Comparison of ENCODE assay signal across 29 mouse cellular contexts in genomic region chr12:99612181-99612871, GRCm38 (mm10). TPM values are rescaled to one million over a fixed set of nuclear protein-coding genes. Genes with fewer than 3 reads are reported as not detected.
DNase-seq lines count a peak whose midpoint lies in the region; ATAC-seq and TF ChIP-seq lines count a peak whose summit lies in the region.
"Had no signal": no experiment of that assay in that cellular context is flagged by ENCODE, and none has a peak within 500 bp of the region (broad histone marks: within the 10 kb centered on the region; RNA-seq: fewer than 3 reads in every experiment).

No protein-coding gene starts in this region.

- no peak overlapping the region for H3K27ac ChIP-seq in forebrain, embryonic 11.5 days (ENCODE audit: low read depth, low read length)
- no peak overlapping the region for H3K27ac ChIP-seq in forebrain, postnatal 0 days (ENCODE audit: low read depth, low read length)
- no peak overlapping the region for H3K27ac ChIP-seq in heart, postnatal 0 days (ENCODE audit: low read depth)
- no peak overlapping the region for H3K27ac ChIP-seq in heart, embryonic 12.5 days (ENCODE audit: poor library complexity, severe bottlenecking)
- H3K27ac ChIP-seq: embryonic facial prominence, embryonic 15.5 days; forebrain, embryonic 12.5 days; forebrain, embryonic 15.5 days; gastrocnemius, adult 2 months; heart, adult 2 months; heart, embryonic 13.5 days; hindbrain, embryonic 10.5 days; hindbrain, embryonic 13.5 days; intestine, embryonic 15.5 days had no signal

- H3K4me1 ChIP-seq in forebrain, embryonic 11.5 days (replicated peaks; ENCODE audit: control insufficient read depth, insufficient read depth, low read length): no peaks in the 10 kb centered on the region
- H3K4me1 ChIP-seq in forebrain, postnatal 0 days (ENCODE audit: insufficient read depth): no peaks in the 10 kb centered on the region
- H3K4me1 ChIP-seq in heart, postnatal 0 days (ENCODE audit: control insufficient read depth, insufficient read depth): peaks cover 14% of the 10 kb centered on the region
- H3K4me1 ChIP-seq in heart, embryonic 12.5 days (replicated peaks): peaks cover 20% of the 10 kb centered on the region
- H3K4me1 ChIP-seq: embryonic facial prominence, embryonic 15.5 days; forebrain, embryonic 12.5 days; forebrain, embryonic 15.5 days; intestine, embryonic 15.5 days had no signal

- no peak overlapping the region for H3K4me2 ChIP-seq in forebrain, embryonic 11.5 days (ENCODE audit: low read depth, low read length, severe bottlenecking)
- no peak overlapping the region for H3K4me2 ChIP-seq in forebrain, postnatal 0 days (ENCODE audit: low read depth)
- no peak overlapping the region for H3K4me2 ChIP-seq in heart, postnatal 0 days (ENCODE audit: low read depth, low read length)
- no peak overlapping the region for H3K4me2 ChIP-seq in heart, embryonic 12.5 days
- H3K4me2 ChIP-seq: embryonic facial prominence, embryonic 15.5 days; forebrain, embryonic 12.5 days; forebrain, embryonic 15.5 days; heart, embryonic 13.5 days; hindbrain, embryonic 13.5 days; intestine, embryonic 15.5 days had no signal

- ATAC-seq in forebrain, embryonic 11.5 days (replicated peaks; ENCODE audit: low FRiP score): no peak
- ATAC-seq in forebrain, postnatal 0 days: no peak
- peak; percentile 22; the same call in 1 of the 2 replicates for ATAC-seq in heart, postnatal 0 days (ENCODE audit: insufficient read depth, low read depth)
- ATAC-seq in heart, embryonic 12.5 days (ENCODE audit: insufficient number of reproducible peaks, low FRiP score): no peak
- ATAC-seq: activated CD4-positive, CD25-positive, alpha-beta regulatory T cell, adult 4 months; forebrain, embryonic 15.5 days; hindbrain, embryonic 16.5 days; intestine, embryonic 15.5 days had no signal

- TF ChIP-seq EP300 in heart, postnatal 0 days (IDR thresholded peaks at IDR 0.05; ENCODE audit: low read depth): no peak

- H3K27me3 ChIP-seq in forebrain, embryonic 11.5 days (ENCODE audit: control insufficient read depth, insufficient read depth, low read length): no peaks in the 10 kb centered on the region
- no peaks in the 10 kb centered on the region for H3K27me3 ChIP-seq in forebrain, postnatal 0 days (ENCODE audit: insufficient read depth, low read length)
- no peaks in the 10 kb centered on the region for H3K27me3 ChIP-seq in heart, postnatal 0 days (ENCODE audit: control insufficient read depth, insufficient read depth, low read length)
- no peaks in the 10 kb centered on the region for H3K27me3 ChIP-seq in heart, embryonic 12.5 days (replicated peaks)
- H3K27me3 ChIP-seq: embryonic facial prominence, embryonic 15.5 days; forebrain, embryonic 15.5 days; heart, embryonic 13.5 days; hindbrain, embryonic 13.5 days; intestine, embryonic 15.5 days had no signal

- no peaks in the 10 kb centered on the region for H3K36me3 ChIP-seq in forebrain, embryonic 11.5 days (ENCODE audit: control insufficient read depth, insufficient read depth, low read length)
- H3K36me3 ChIP-seq in forebrain, postnatal 0 days (ENCODE audit: insufficient read depth): no peaks in the 10 kb centered on the region
- H3K36me3 ChIP-seq in heart, postnatal 0 days (replicated peaks; ENCODE audit: control insufficient read depth, insufficient read depth, low read length): no peaks in the 10 kb centered on the region
- H3K36me3 ChIP-seq in heart, embryonic 12.5 days: no peaks in the 10 kb centered on the region
- H3K36me3 ChIP-seq: embryonic facial prominence, embryonic 15.5 days; forebrain, embryonic 12.5 days; forebrain, embryonic 15.5 days; heart, embryonic 13.5 days; hindbrain, embryonic 10.5 days; hindbrain, embryonic 13.5 days; intestine, embryonic 15.5 days had no signal

- no peak overlapping the region for H3K4me3 ChIP-seq in forebrain, embryonic 11.5 days (ENCODE audit: low read depth, low read length)
- H3K4me3 ChIP-seq in forebrain, postnatal 0 days (ENCODE audit: low read depth, low read length): no peak overlapping the region
- no peak overlapping the region for H3K4me3 ChIP-seq in heart, postnatal 0 days (ENCODE audit: low read depth, low read length)
- H3K4me3 ChIP-seq in heart, embryonic 12.5 days: no peak overlapping the region
- H3K4me3 ChIP-seq: embryonic facial prominence, embryonic 15.5 days; forebrain, embryonic 12.5 days; forebrain, embryonic 15.5 days; gastrocnemius, adult 2 months; heart, adult 2 months; heart, embryonic 13.5 days; hindbrain, embryonic 10.5 days; hindbrain, embryonic 13.5 days; intestine, embryonic 15.5 days had no signal

- H3K9ac ChIP-seq in forebrain, embryonic 11.5 days (ENCODE audit: low read length): no peak overlapping the region
- no peak overlapping the region for H3K9ac ChIP-seq in forebrain, postnatal 0 days
- H3K9ac ChIP-seq in heart, postnatal 0 days (replicated peaks; ENCODE audit: low read depth, low read length): no peak overlapping the region
- H3K9ac ChIP-seq in heart, embryonic 12.5 days: no peak overlapping the region
- H3K9ac ChIP-seq: embryonic facial prominence, embryonic 15.5 days; forebrain, embryonic 12.5 days; forebrain, embryonic 15.5 days; heart, embryonic 13.5 days; hindbrain, embryonic 13.5 days; intestine, embryonic 15.5 days had no signal

- no peak for TF ChIP-seq CTCF in forebrain, postnatal 0 days (IDR thresholded peaks at IDR 0.05; ENCODE audit: low read depth)
- no peak for TF ChIP-seq CTCF in heart, postnatal 0 days (IDR thresholded peaks at IDR 0.05; ENCODE audit: low read depth)

- no peaks in the 10 kb centered on the region for H3K9me3 ChIP-seq in forebrain, embryonic 11.5 days (ENCODE audit: control insufficient read depth, low read length)
- H3K9me3 ChIP-seq in forebrain, postnatal 0 days (ENCODE audit: low read length): no peaks in the 10 kb centered on the region
- no peaks in the 10 kb centered on the region for H3K9me3 ChIP-seq in heart, postnatal 0 days (replicated peaks; ENCODE audit: control insufficient read depth, low read length)
- no peaks in the 10 kb centered on the region for H3K9me3 ChIP-seq in heart, embryonic 12.5 days (replicated peaks)
- H3K9me3 ChIP-seq: embryonic facial prominence, embryonic 15.5 days; forebrain, embryonic 12.5 days; forebrain, embryonic 15.5 days; heart, embryonic 13.5 days; hindbrain, embryonic 10.5 days; hindbrain, embryonic 13.5 days; intestine, embryonic 15.5 days had no signal

- WGBS in forebrain, embryonic 11.5 days: 43% methylated on average over 9 of the region's 9 CpGs
- WGBS in forebrain, postnatal 0 days: 40% methylated on average over 9 of the region's 9 CpGs
- 49% methylated on average over 9 of the region's 9 CpGs for WGBS in heart, postnatal 0 days
- 52% methylated on average over 9 of the region's 9 CpGs for WGBS in heart, embryonic 12.5 days

- DNase-seq in forebrain, embryonic 11.5 days (ENCODE audit: low spot score): peak; percentile 47
- no peak for DNase-seq in forebrain, postnatal 0 days
- no peak for DNase-seq in heart, postnatal 0 days (ENCODE audit: low spot score)
- DNase-seq in R1 (ENCODE audit: low read depth, low spot score): peak; percentile 7
- DNase-seq in spleen, postnatal 10 days (ENCODE audit: low spot score in 2 of 2): no peak
- DNase-seq: adrenal gland, adult 8-10 months; adrenal gland, postnatal 25 days; B cell, adult 2 months; cerebellum, adult 11-12 months; cerebellum, adult 8-10 months; cerebellum, postnatal 10 days; cerebellum, postnatal 36 days; embryo, embryonic 11 days; gastrocnemius, adult 2 months; gastrocnemius, postnatal 25 days; heart, adult 2 months; heart, postnatal 36 days; kidney, adult 11 months; kidney, adult 8-10 months had no signal

RNA-seq across cellular contexts. Expression of gene Foxn3, which starts 48.9 kb away (rescaled TPM):
- polyA plus RNA-seq in forebrain, embryonic 11.5 days (2014; fragmentation: Nextera tagmentation; extraction: Ambion mirVana): 87.3 and 91.9 TPM in 2 replicates
- 32.8 and 34.2 TPM in 2 replicates for total RNA-seq in forebrain, postnatal 0 days (2014; rRNA removed)
- 44.1 and 61.3 TPM in 2 replicates for polyA plus RNA-seq in forebrain, postnatal 0 days (2015; fragmentation: Nextera tagmentation; extraction: Ambion mirVana)
- 31.4 and 36.1 TPM in 2 replicates for total RNA-seq in heart, postnatal 0 days (2014; rRNA removed; ENCODE audit: low replicate concordance)
- 53.1 and 55.3 TPM in 2 replicates for polyA plus RNA-seq in heart, postnatal 0 days (2015; fragmentation: Nextera tagmentation; extraction: Ambion mirVana)
- 66.2 and 69.1 TPM in 2 replicates for polyA plus RNA-seq in heart, embryonic 12.5 days (2016; fragmentation: Nextera tagmentation; extraction: Ambion mirVana)

Comparison
In these comparisons a context has a peak if more than half of its experiments do, and no peak if none do; other contexts are left out.
1. DNase-seq: peak in forebrain, embryonic 11.5 days (single experiment) and R1 (single experiment); none in forebrain, postnatal 0 days (single experiment), heart, postnatal 0 days (single experiment) and spleen, postnatal 10 days (0 of 2).